Mouse (Mus musculus) forebrain, embryonic 15.5 days (tissue): Measurements from ENCODE around the gene Id1. TPM values are rescaled to one million over a fixed set of nuclear protein-coding genes. Genes with fewer than 3 reads are reported as not detected.

ENCODE experiments used
- ATAC-seq: fragments of 200-750 bp; cut with Nextera tagmentation; replicated peaks from 2 replicates; pipeline ENCODE4 v1.8.0; 2017; ENCODE audit warnings: mild to moderate bottlenecking, moderate TSS enrichment, moderate library complexity
- H3K27ac ChIP-seq: fragments of 300-500 bp; sonication (generic); replicated peaks from 2 replicates; pipeline ENCODE4 v1.5.1; 2015; ENCODE audit warnings: mild to moderate bottlenecking, inconsistent platforms
- H3K27me3 ChIP-seq: fragments of 300-500 bp; sonication (generic); 2 replicates; pipeline ENCODE4 v1.6.1; 2015; ENCODE audit warnings: inconsistent platforms
- H3K36me3 ChIP-seq: fragments of 300-500 bp; sonication (generic); 2 replicates; pipeline ENCODE4 v1.6.1; 2015; ENCODE audit warnings: mild to moderate bottlenecking, inconsistent platforms
- H3K4me1 ChIP-seq: fragments of 300-500 bp; sonication (generic); 2 replicates; pipeline ENCODE4 v1.6.1; 2015; ENCODE audit warnings: inconsistent platforms
- H3K4me2 ChIP-seq: fragments of 300-500 bp; sonication (generic); replicated peaks from 2 replicates; pipeline ENCODE4 v1.6.1; 2015; ENCODE audit warnings: mild to moderate bottlenecking, inconsistent platforms
- H3K4me3 ChIP-seq: fragments of 300-500 bp; sonication (generic); 2 replicates; pipeline ENCODE4 v1.5.1; 2015; ENCODE audit warnings: mild to moderate bottlenecking, inconsistent platforms
- H3K9ac ChIP-seq: fragments of 300-500 bp; sonication (generic); replicated peaks from 2 replicates; pipeline ENCODE4 v1.6.1; 2015; ENCODE audit warnings: mild to moderate bottlenecking, inconsistent platforms
- H3K9me3 ChIP-seq: fragments of 300-500 bp; sonication (generic); 2 replicates; pipeline ENCODE4 v1.6.1; 2016; ENCODE audit warnings: inconsistent platforms
- WGBS: fragments of 180-500 bp; shearing (Covaris S2); methylation state at CpG from one replicate; pipeline ENCODE4 v1.1.7; 2015; ENCODE audit warnings: mixed read lengths; 5-methylcytosine and 5-hydroxymethylcytosine counted together
- polyA plus RNA-seq: library from polyadenylated mRNA; unstranded; fragments of >200 nt; fragmentation: Nextera tagmentation; extraction: Ambion mirVana; gene quantifications from 2 replicates; pipeline ENCODE4 v1.2.1, GENCODE M21; 2015

Gene Id1
- 26.3 and 32.0 TPM in 2 replicates for polyA plus RNA-seq

GRCm38 (mm10) chr2:152736090-152736601 is at the start of gene Id1:
TSS of gene Id1 (plus strand) at chr2:152736251.
- ATAC-seq = peak; percentile 53
- Histone ChIP-seq H3K4me1 (peaks cover 54% of the 10 kb centered on the region), H3K27ac (peak within 1 kb of the TSS; percentile 71)

GRCm38 (mm10) chr2:152686399-152686798 is 49.7 kb upstream of the Id1 start:
- Histone ChIP-seq H3K4me1 (peaks cover 18% of the 10 kb centered on the region), H3K9me3 (no peaks in the 10 kb centered on the region), H3K27ac (peak overlapping the region; percentile 67), H3K27me3 (no peaks in the 10 kb centered on the region), H3K4me2 (peak overlapping the region; percentile 28), H3K4me3 (peak overlapping the region; percentile 45), H3K9ac (peak overlapping the region; percentile 32), H3K36me3 (peaks cover 98% of the 10 kb centered on the region)
- peak; percentile 35 for ATAC-seq
- WGBS = 54% methylated on average over 12 of the region's 12 CpGs

More at GRCm38 (mm10) chr2:152736090-152736601, at the start of gene Id1:
- no peaks in the 10 kb centered on the region for H3K9me3 ChIP-seq
- no peaks in the 10 kb centered on the region for H3K27me3 ChIP-seq
- peak within 1 kb of the TSS; percentile 94 for H3K4me2 ChIP-seq
- H3K4me3 ChIP-seq = peak within 1 kb of the TSS; percentile 53
- peak within 1 kb of the TSS; percentile 49 for H3K9ac ChIP-seq
- no peaks in the 10 kb centered on the region for H3K36me3 ChIP-seq
- WGBS = 0% methylated on average over 28 of the region's 28 CpGs

- Histone ChIP-seq H3K9me3 (no peaks in the 10 kb centered on the region), H3K36me3 (peaks cover 94% of the 10 kb centered on the region), H3K27me3 (no peaks in the 10 kb centered on the region), H3K9ac (peak within 1 kb of the TSS; percentile 44), H3K27ac (peak within 1 kb of the TSS; percentile 67), H3K4me3 (peak within 1 kb of the TSS; percentile 45), H3K4me2 (peak within 1 kb of the TSS; percentile 52), H3K4me1 (peaks cover 18% of the 10 kb centered on the region)
- WGBS = 55% methylated on average over 45 of the region's 45 CpGs
- peak; percentile 96 for ATAC-seq
Observed at GRCm38 (mm10) chr2:152686806-152687267, 49.2 kb upstream of the Id1 start, which contains the start of gene Mcts2. TSS of gene Mcts2 (plus strand) at chr2:152687035.

GRCm38 (mm10) chr2:152691564-152692217 is 44.4 kb upstream of the Id1 start:
- Histone ChIP-seq H3K9ac (no peak overlapping the region), H3K27me3 (no peaks in the 10 kb centered on the region), H3K4me2 (no peak overlapping the region), H3K36me3 (peaks cover 60% of the 10 kb centered on the region), H3K9me3 (no peaks in the 10 kb centered on the region), H3K27ac (0 out of 2 replicates have a peak overlapping the region, but pooled peaks have one; percentile 8), H3K4me1 (peaks cover 18% of the 10 kb centered on the region), H3K4me3 (no peak overlapping the region)
- no peak for ATAC-seq
- 79% methylated on average over 7 of the region's 7 CpGs for WGBS

- 16% methylated on average over 9 of the region's 9 CpGs for WGBS
- Histone ChIP-seq H3K4me3 (peak overlapping the region; percentile 13), H3K4me2 (peak overlapping the region; percentile 39), H3K36me3 (peaks cover 48% of the 10 kb centered on the region), H3K27ac (peak overlapping the region; percentile 53), H3K9me3 (no peaks in the 10 kb centered on the region), H3K4me1 (peaks cover 9% of the 10 kb centered on the region), H3K9ac (0 out of 2 replicates have a peak overlapping the region, but pooled peaks have one; percentile 27), H3K27me3 (no peaks in the 10 kb centered on the region)
- ATAC-seq = peak; percentile 36
Observed at GRCm38 (mm10) chr2:152693233-152693632, 42.8 kb upstream of the Id1 start.

DNA sequence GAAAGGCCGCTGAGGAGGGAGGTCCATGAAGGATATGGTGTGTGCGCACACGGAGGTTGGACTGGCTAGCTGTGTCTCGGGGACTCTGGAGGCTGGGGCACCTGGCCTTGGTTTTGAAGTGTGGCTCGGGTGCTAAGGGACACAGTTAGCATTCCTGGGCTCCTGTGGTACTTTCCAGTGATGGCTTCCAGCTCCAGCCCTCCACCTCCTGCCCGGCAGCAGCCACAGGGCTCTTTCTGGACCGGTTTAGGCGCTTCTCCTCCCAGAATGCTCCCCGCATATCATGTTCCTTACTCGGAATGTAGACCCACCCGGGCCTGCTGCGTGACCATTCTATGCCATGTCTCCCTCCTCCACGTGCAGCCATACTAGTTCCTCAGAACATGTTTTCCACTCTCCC is 42.3 kb upstream of the Id1 start:
- Histone ChIP-seq H3K27ac (peak overlapping the region; percentile 53), H3K4me2 (peak overlapping the region; percentile 39), H3K27me3 (no peaks in the 10 kb centered on the region), H3K4me1 (peaks cover 6% of the 10 kb centered on the region), H3K9ac (0 out of 2 replicates have a peak overlapping the region, but pooled peaks have one; percentile 27), H3K9me3 (no peaks in the 10 kb centered on the region), H3K36me3 (peaks cover 48% of the 10 kb centered on the region), H3K4me3 (peak overlapping the region; percentile 13)
- ATAC-seq = no peak
- WGBS = 91% methylated on average over 13 of the region's 13 CpGs

DNA sequence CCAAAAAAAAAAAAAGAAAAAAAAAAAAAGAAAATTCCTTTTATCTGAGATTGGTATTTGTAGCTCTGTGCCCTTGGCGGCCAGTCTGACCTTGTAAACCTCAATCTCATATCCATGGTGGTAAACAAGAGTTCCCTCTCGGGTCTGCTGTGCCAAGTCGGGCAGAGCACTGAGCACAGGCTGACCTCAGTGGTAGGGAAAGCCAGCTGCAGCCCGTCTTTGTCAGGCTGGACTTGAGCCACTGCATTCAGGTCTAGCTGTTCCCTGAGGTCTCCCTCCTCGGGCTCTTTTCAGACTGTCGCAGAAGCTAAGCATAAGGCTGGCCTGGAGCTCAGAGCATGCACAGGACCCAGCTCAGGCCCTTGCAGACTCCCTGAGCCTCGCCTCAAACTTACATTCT is 41.3 kb upstream of the Id1 start:
- Histone ChIP-seq H3K4me3 (no peak overlapping the region), H3K4me1 (peaks cover 6% of the 10 kb centered on the region), H3K27ac (no peak overlapping the region), H3K4me2 (no peak overlapping the region), H3K9ac (no peak overlapping the region), H3K27me3 (no peaks in the 10 kb centered on the region), H3K9me3 (no peaks in the 10 kb centered on the region), H3K36me3 (peaks cover 47% of the 10 kb centered on the region)
- no peak for ATAC-seq
- WGBS = 79% methylated on average over 7 of the region's 7 CpGs

DNA sequence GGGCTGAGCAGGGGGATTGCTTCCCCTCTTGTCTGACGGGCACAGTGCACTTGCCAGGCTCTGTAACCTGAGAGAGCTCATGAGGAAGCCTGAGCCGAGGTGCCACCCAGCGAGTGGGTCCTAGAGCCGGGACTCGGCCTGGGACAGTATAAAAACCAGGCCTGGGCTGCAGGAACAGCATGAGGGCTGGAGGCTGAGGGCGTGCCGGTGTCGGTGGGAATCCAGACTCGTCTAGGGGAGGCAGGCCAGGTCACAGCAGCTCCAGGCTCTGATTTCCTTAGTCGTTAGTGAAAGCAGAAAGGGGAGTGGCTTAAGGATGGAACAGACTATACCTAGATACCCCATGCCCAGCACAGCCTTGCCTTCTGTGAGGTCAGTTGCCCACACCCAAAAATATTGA is 40.0 kb upstream of the Id1 start:
- H3K9me3 ChIP-seq = no peaks in the 10 kb centered on the region
- no peak for ATAC-seq
- H3K4me1 ChIP-seq = peaks cover 6% of the 10 kb centered on the region
- 76% methylated on average over 10 of the region's 10 CpGs for WGBS
- H3K27ac ChIP-seq = no peak overlapping the region
- peak overlapping the region; percentile 45 for H3K9ac ChIP-seq
- no peak overlapping the region for H3K4me2 ChIP-seq
- H3K27me3 ChIP-seq = no peaks in the 10 kb centered on the region
- no peak overlapping the region for H3K4me3 ChIP-seq
- peaks cover 47% of the 10 kb centered on the region for H3K36me3 ChIP-seq

- Histone ChIP-seq H3K4me3 (no peak overlapping the region), H3K9me3 (no peaks in the 10 kb centered on the region), H3K9ac (peak overlapping the region; percentile 45), H3K36me3 (peaks cover 51% of the 10 kb centered on the region), H3K27ac (peak overlapping the region; percentile 51), H3K4me2 (no peak overlapping the region), H3K4me1 (peaks cover 6% of the 10 kb centered on the region), H3K27me3 (no peaks in the 10 kb centered on the region)
- 41% methylated on average over 20 of the region's 20 CpGs for WGBS
- ATAC-seq = peak; percentile 72
Observed at GRCm38 (mm10) chr2:152696476-152697164, 39.4 kb upstream of the Id1 start.

DNA sequence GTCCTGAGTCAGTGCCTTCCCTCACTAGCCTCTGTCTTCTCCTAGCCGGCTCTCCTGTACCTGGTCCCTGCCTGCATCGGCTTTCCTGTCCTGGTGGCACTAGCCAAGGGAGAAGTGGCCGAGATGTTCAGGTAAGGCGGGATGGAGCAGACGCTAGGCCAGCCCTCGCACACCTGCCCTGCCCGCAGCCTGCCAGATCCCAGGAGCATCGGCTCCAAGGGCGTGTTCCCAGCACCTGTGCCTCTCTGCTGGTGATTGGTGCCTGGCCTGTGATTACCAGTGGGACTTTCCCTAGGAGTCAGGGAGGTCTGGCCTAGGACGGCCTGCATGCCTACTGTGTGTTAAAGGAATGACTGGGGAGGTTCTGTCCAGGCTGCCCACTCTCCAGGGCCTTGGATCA is 35.9 kb upstream of the Id1 start:
- H3K9me3 ChIP-seq = no peaks in the 10 kb centered on the region
- peaks cover 85% of the 10 kb centered on the region for H3K36me3 ChIP-seq
- 95% methylated on average over 10 of the region's 10 CpGs for WGBS
- ATAC-seq = no peak
- H3K27ac ChIP-seq = no peak overlapping the region
- no peak overlapping the region for H3K9ac ChIP-seq
- no peak overlapping the region for H3K4me2 ChIP-seq
- no peaks in the 10 kb centered on the region for H3K27me3 ChIP-seq
- H3K4me1 ChIP-seq = 0 out of 2 replicates have a peak, but pooled peaks cover under 1% of the 10 kb centered on the region
- H3K4me3 ChIP-seq = no peak overlapping the region

- Histone ChIP-seq H3K27ac (no peak overlapping the region), H3K9me3 (no peaks in the 10 kb centered on the region), H3K4me3 (no peak overlapping the region), H3K9ac (no peak overlapping the region), H3K4me1 (peaks cover 7% of the 10 kb centered on the region; the same call in 1 of the 2 replicates), H3K36me3 (peaks cover 82% of the 10 kb centered on the region), H3K27me3 (no peaks in the 10 kb centered on the region), H3K4me2 (no peak overlapping the region)
- WGBS = 92% methylated on average over 8 of the region's 8 CpGs
- ATAC-seq = no peak
Observed at GRCm38 (mm10) chr2:152700725-152701124, 35.3 kb upstream of the Id1 start.
